ENCODE assay signal across 11 mouse cellular contexts in the genomic region with DNA sequence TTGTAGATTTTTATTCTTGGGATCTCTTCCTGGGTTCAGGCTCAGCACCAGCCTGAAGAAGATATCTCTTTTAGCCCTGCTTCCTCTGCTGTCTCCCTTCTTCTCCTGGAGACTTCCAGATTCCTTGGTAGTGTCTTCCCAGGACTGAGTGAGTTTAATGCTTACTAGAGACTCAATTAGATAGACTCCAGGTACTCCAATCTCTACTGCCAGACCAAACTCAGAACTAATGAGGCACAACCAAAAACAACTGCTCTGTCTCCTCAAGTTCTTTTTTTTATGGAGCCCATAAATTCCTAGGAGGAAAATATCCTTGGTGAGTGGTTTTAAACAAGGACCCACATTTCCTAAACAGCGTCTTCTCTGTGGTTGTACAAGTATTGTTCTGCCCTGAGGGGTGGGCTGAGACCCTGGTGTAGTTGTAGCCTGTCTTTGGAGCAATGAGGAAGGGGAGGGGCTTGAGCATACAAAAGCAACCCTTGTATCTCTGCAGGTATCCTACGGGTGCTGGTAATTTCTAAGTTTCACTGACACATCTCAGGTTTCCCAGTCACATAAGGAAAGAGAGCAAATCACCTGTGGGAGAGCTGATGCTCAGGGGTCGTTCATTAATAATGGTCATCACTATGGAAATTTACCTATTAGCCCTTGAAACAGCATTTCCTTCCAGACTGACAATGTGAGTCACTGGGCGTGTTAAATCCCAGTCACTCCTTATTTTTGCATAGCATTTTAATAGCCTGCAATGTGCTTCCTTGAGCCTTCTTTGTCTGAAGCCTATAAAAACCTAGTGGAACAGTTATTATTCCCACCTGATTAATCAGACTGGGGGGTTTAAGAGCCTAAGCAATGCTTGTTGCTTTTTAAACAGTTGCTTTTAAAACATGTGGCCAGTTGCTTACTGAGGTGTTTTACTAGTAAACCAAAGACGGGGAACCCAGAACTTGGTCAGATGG.
"Had no signal": no experiment of that assay in that cellular context is flagged by ENCODE, and none has a peak within 500 bp of the region (broad histone marks: within the 10 kb centered on the region; RNA-seq: fewer than 3 reads in every experiment).

No protein-coding gene starts in this region.

- H3K9ac ChIP-seq: liver, embryonic 13.5 days; midbrain, embryonic 12.5 days had no signal

- H3K9me3 ChIP-seq: liver, embryonic 13.5 days; midbrain, embryonic 12.5 days had no signal

- ATAC-seq: midbrain, embryonic 16.5 days had no signal

- H3K27me3 ChIP-seq: liver, embryonic 13.5 days; midbrain, embryonic 12.5 days had no signal

- H3K4me3 ChIP-seq: liver, embryonic 13.5 days; midbrain, embryonic 12.5 days had no signal

- H3K4me1 ChIP-seq: liver, embryonic 13.5 days; midbrain, embryonic 12.5 days had no signal

- DNase-seq: kidney, adult 18-20 months; kidney, postnatal 25 days; layer of hippocampus, adult 9-11 months; liver; liver, embryonic 13.5 days; lung, adult 18-20 months; right cerebral cortex, adult 18-20 months; right cerebral cortex, postnatal 25 days; thymus, postnatal 36 days had no signal

- H3K36me3 ChIP-seq: liver, embryonic 13.5 days; midbrain, embryonic 12.5 days had no signal

- H3K4me2 ChIP-seq: liver, embryonic 13.5 days; midbrain, embryonic 12.5 days had no signal

- H3K27ac ChIP-seq: liver, embryonic 13.5 days; midbrain, embryonic 12.5 days had no signal
